Mouse (Mus musculus): ENCODE measurements around the gene Gm49416. TPM values are rescaled to one million over a fixed set of nuclear protein-coding genes. Genes with fewer than 3 reads are reported as not detected.

Gm49416 gene
- polyA plus RNA-seq, 1 experiment from 2014 or later = not detected

DNA sequence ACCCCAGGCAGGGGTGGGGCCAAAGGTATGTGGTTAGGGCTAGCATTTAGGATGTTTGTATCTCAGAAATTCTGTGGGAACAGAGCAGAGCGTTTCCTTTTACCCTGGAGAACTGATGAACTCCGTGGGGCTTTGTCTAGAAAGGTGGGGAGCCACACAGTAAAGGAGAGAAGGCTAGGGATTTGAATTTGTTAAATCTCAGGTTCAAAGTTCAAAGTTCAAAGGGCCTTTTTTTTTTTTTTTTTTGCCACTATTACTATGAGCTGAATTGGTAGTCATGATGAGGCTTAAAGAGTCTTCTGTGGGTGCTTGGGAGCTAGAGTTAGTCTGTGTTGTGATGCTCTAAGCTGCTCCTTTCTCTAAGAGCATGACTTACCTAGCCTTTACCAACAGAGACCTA lies 48.0 kb downstream of the Gm49416 start:
- Histone ChIP-seq H3K4me2 (replicated peaks; ENCODE audit: low read depth, low read length) (no peak overlapping the region), H3K4me3 (ENCODE audit: low read depth, low read length) (no peak overlapping the region), H3K27me3 (replicated peaks; ENCODE audit: insufficient read depth, low read length) (no peaks in the 10 kb centered on the region), H3K36me3 (ENCODE audit: insufficient read depth, low read length) (peaks cover 21% of the 10 kb centered on the region), H3K4me1 (ENCODE audit: insufficient read depth, low read depth, low read length) (0 out of 2 replicates have a peak, but pooled peaks cover 6% of the 10 kb centered on the region), H3K9me3 (ENCODE audit: low read length) (no peaks in the 10 kb centered on the region), H3K27ac (ENCODE audit: low read length) (no peak overlapping the region), H3K9ac (replicated peaks; ENCODE audit: low read depth) (no peak overlapping the region)
- ATAC-seq = no peak
- no peak for TF ChIP-seq EP300 (IDR thresholded peaks at IDR 0.05)
- TF ChIP-seq CTCF (IDR thresholded peaks at IDR 0.05) = no peak
- WGBS = 86% methylated on average over 2 of the region's 2 CpGs
- no peak for DNase-seq (ENCODE audit: low spot score)

DNA sequence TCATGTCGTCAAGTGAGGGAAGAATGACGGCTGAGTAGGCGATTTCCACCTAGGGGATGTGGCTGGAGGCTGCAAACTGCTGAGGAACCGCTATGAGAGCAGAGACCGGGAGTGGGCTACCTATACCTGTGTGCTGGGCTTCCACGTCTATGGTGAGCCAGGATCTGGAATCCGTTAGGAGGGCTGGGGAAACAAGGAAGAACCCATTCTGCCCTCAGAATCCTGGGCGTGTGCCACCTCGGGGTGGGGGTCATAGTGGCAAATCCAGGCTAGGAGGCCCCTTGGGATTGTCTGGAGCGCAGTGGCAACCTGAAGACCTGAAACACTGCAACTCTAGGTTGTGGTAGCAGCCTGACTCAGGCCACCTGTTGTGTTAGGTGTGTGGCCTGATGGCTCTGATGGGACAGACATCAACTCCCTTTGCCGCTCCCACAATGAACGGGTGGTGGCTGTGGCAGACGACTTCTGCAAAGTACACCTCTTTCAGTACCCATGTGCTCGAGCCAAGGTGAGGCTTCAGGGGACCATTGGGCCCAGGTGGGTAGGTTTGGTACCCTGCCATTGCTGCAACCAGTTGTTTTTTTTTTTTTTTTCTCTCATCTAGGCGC lies 51.9 kb downstream of the Gm49416 start:
- Histone ChIP-seq H3K36me3 (ENCODE audit: insufficient read depth, low read length) (0 out of 2 replicates have a peak, but pooled peaks cover 7% of the 10 kb centered on the region), H3K27ac (ENCODE audit: low read length) (no peak overlapping the region), H3K4me2 (replicated peaks; ENCODE audit: low read depth, low read length) (no peak overlapping the region; the same call in 1 of the 2 replicates), H3K9ac (replicated peaks; ENCODE audit: low read depth) (peak overlapping the region; percentile 20), H3K9me3 (ENCODE audit: low read length) (no peaks in the 10 kb centered on the region), H3K4me1 (ENCODE audit: insufficient read depth, low read depth, low read length) (peaks cover 18% of the 10 kb centered on the region; the same call in 1 of the 2 replicates), H3K4me3 (ENCODE audit: low read depth, low read length) (no peak overlapping the region), H3K27me3 (replicated peaks; ENCODE audit: insufficient read depth, low read length) (no peaks in the 10 kb centered on the region)
- DNase-seq (ENCODE audit: low spot score) = no peak
- 80% methylated on average over 15 of the region's 15 CpGs for WGBS
- no peak for TF ChIP-seq CTCF (IDR thresholded peaks at IDR 0.05)
- no peak for TF ChIP-seq EP300 (IDR thresholded peaks at IDR 0.05)
- ATAC-seq = no peak

DNA sequence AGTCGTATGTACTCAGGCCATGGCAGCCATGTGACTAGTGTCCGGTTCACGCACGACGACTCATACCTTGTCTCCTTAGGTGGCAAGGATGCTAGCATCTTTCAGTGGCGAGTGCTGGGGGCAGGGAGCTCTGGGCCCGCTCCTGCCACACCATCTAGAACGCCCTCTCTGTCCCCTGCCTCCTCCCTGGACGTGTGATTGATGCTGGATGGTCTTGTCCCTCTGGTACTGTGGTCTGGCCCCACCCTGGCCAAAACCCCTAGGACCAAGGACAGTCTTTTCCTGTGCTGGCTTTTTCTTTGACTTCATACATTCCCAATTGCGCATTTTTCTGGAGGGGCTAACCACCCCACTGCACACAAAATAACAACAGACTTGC lies 52.4 kb downstream of the Gm49416 start:
- ATAC-seq = no peak
- 0 out of 2 replicates have a peak, but pooled peaks cover 7% of the 10 kb centered on the region for H3K36me3 ChIP-seq (ENCODE audit: insufficient read depth, low read length)

DNA sequence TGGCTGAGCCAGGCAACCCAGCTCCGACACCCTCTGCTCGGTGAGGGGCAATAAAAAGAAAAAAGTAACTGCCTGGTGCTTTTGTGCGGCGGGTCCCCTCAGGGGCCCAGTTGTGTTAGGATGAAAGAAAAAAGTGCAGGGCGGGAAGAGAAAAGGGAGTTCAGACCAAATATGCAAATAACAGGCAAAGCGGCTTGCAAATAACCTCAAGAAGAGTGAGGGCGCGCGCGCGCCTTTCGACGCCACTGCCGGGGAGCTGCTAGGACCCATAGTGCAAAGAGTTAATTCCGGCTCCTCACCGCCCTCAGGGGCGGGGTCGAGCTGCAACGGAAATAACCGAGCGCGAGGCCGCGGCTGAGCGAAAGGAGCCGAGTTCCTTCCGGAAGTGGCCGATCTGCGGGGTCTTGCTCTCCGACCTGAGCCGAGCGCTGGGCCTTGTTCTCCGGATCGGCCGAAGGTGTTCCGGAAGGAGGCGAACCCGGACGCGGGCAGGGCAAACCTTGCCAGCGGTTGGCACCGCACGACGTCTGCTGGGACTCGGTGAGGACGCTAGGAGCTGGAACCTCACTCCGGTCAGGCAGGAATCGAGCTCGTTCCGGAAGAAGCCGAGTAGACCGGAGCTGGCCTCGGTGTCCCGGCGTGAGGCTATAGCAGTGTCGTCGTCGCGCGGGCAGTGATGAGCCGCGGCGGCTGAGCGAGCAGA lies 52.9 kb downstream of the Gm49416 start, which contains the start of gene Mta2:
Gene Mta2, plus strand, starts transcription at position 361 of the 703 bp plus-strand sequence.
- H3K4me1 ChIP-seq (ENCODE audit: insufficient read depth, low read depth, low read length) = peaks cover 18% of the 10 kb centered on the region; the same call in 1 of the 2 replicates
- WGBS = under 1% methylated on average over 64 of the region's 64 CpGs
- H3K27me3 ChIP-seq (replicated peaks; ENCODE audit: insufficient read depth, low read length) = no peaks in the 10 kb centered on the region
- peak within 1 kb of the TSS; percentile 99 for H3K27ac ChIP-seq (ENCODE audit: low read length)
- H3K9me3 ChIP-seq (ENCODE audit: low read length) = no peaks in the 10 kb centered on the region
- H3K9ac ChIP-seq (replicated peaks; ENCODE audit: low read depth) = peak within 1 kb of the TSS; percentile 99
- H3K36me3 ChIP-seq (ENCODE audit: insufficient read depth, low read length) = 0 out of 2 replicates have a peak, but pooled peaks cover 7% of the 10 kb centered on the region
- TF ChIP-seq CTCF (IDR thresholded peaks at IDR 0.05) = peak; percentile 38
- TF ChIP-seq EP300 (IDR thresholded peaks at IDR 0.05) = no peak; the same call in 1 of the 2 replicates
- H3K4me2 ChIP-seq (replicated peaks; ENCODE audit: low read depth, low read length) = peak within 1 kb of the TSS; percentile 75
- ATAC-seq = peak; percentile 95
- DNase-seq (ENCODE audit: low spot score) = peak; percentile 98
- H3K4me3 ChIP-seq (ENCODE audit: low read depth, low read length) = peak within 1 kb of the TSS; percentile 93

More for the DNA sequence above, 52.4 kb downstream of the Gm49416 start:
- no peak for DNase-seq (ENCODE audit: low spot score)
- H3K4me2 ChIP-seq (replicated peaks; ENCODE audit: low read depth, low read length) = peak overlapping the region; percentile 75
- peak overlapping the region; percentile 99 for H3K27ac ChIP-seq (ENCODE audit: low read length)
- TF ChIP-seq CTCF (IDR thresholded peaks at IDR 0.05) = no peak
- no peak for TF ChIP-seq EP300 (IDR thresholded peaks at IDR 0.05)
- no peaks in the 10 kb centered on the region for H3K27me3 ChIP-seq (replicated peaks; ENCODE audit: insufficient read depth, low read length)
- H3K9ac ChIP-seq (replicated peaks; ENCODE audit: low read depth) = peak overlapping the region; percentile 20; the same call in 1 of the 2 replicates
- peaks cover 18% of the 10 kb centered on the region; the same call in 1 of the 2 replicates for H3K4me1 ChIP-seq (ENCODE audit: insufficient read depth, low read depth, low read length)
- 39% methylated on average over 10 of the region's 10 CpGs for WGBS
- no peaks in the 10 kb centered on the region for H3K9me3 ChIP-seq (ENCODE audit: low read length)
- H3K4me3 ChIP-seq (ENCODE audit: low read depth, low read length) = peak overlapping the region; percentile 93

DNA sequence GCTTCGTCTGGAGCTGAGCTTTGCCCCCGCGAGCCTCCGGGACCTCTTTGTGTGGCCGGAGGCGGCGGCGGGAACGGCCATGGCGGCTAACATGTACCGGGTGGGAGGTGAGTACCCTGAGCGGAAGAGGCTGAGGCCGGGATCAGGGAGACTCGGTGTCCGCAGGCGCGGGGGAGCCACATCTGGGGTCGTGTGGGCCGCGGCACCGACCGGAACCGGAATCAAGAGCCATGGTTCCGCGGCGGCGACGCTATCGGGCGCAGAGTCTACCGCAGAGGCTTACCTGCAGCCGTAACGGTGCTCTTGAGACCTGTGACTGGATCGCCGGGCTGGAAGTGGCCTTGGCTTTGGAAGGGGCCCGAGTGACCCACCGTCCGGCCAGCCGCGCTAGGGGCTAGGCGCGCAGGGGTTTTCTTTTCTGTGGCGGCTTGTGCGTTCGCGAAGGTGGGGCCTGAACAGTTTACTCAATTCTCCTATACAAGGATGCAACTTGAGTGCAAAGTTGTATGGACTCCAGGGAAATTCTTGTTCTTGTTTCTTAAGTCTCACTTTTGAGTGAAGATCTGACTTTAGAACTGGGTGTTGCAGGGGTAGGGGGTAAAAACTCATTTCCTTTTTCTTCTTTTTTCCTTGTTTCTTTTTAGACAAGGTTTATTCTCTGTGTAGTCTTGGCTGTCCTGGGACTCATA lies 53.7 kb downstream of the Gm49416 start:
- peaks cover 18% of the 10 kb centered on the region; the same call in 1 of the 2 replicates for H3K4me1 ChIP-seq (ENCODE audit: insufficient read depth, low read depth, low read length)
- no peaks in the 10 kb centered on the region for H3K27me3 ChIP-seq (replicated peaks; ENCODE audit: insufficient read depth, low read length)
- no peak for TF ChIP-seq EP300 (IDR thresholded peaks at IDR 0.05)
- H3K9ac ChIP-seq (replicated peaks; ENCODE audit: low read depth) = peak overlapping the region; percentile 99
- DNase-seq (ENCODE audit: low spot score) (peak; percentile 72), ATAC-seq (peak; percentile 64)
- H3K4me3 ChIP-seq (ENCODE audit: low read depth, low read length) = peak overlapping the region; percentile 93
- WGBS = under 1% methylated on average over 43 of the region's 46 CpGs
- peak overlapping the region; percentile 75 for H3K4me2 ChIP-seq (replicated peaks; ENCODE audit: low read depth, low read length)
- H3K36me3 ChIP-seq (ENCODE audit: insufficient read depth, low read length) = peaks cover 11% of the 10 kb centered on the region
- H3K9me3 ChIP-seq (ENCODE audit: low read length) = no peaks in the 10 kb centered on the region
- H3K27ac ChIP-seq (ENCODE audit: low read length) = peak overlapping the region; percentile 99

DNA sequence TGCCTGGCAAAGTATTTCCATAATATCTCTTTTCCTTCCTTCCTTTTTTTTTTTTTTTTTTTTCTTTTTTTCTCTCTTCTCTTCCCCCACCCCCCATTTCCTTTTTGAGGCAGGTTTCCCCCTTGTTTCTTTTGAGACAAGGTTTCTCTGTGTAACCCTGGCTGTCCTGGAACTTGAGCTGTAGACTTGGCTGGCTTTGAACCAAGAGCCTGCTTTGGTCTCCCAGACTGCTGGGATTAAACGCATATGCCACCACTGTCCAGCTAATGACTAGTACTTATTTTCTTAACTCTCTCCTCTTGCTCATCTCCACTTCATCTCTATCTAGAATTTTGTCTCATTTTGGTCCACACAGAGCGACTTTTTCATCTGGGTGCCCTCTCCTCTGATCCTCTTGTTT lies 54.3 kb downstream of the Gm49416 start:
- 43% methylated on average over 2 of the region's 2 CpGs for WGBS
- H3K4me2 ChIP-seq (replicated peaks; ENCODE audit: low read depth, low read length) = peak overlapping the region; percentile 75
- no peaks in the 10 kb centered on the region for H3K9me3 ChIP-seq (ENCODE audit: low read length)
- peak overlapping the region; percentile 93 for H3K4me3 ChIP-seq (ENCODE audit: low read depth, low read length)
- peak overlapping the region; percentile 99 for H3K9ac ChIP-seq (replicated peaks; ENCODE audit: low read depth)
- TF ChIP-seq CTCF (IDR thresholded peaks at IDR 0.05) = no peak
- no peak for TF ChIP-seq EP300 (IDR thresholded peaks at IDR 0.05)
- peaks cover 18% of the 10 kb centered on the region; the same call in 1 of the 2 replicates for H3K4me1 ChIP-seq (ENCODE audit: insufficient read depth, low read depth, low read length)
- peaks cover 12% of the 10 kb centered on the region for H3K36me3 ChIP-seq (ENCODE audit: insufficient read depth, low read length)
- peak overlapping the region; percentile 99; the same call in 1 of the 2 replicates for H3K27ac ChIP-seq (ENCODE audit: low read length)
- no peaks in the 10 kb centered on the region for H3K27me3 ChIP-seq (replicated peaks; ENCODE audit: insufficient read depth, low read length)
- ATAC-seq (no peak), DNase-seq (ENCODE audit: low spot score) (peak; percentile 17)

Data from lung, postnatal 0 days (tissue).